Mouse (Mus musculus) bone marrow, adult 2 months (tissue): ENCODE data around the gene Aven. TPM values are rescaled to one million over a fixed set of nuclear protein-coding genes. Genes with fewer than 3 reads are reported as not detected.

Source experiments
- H3K27ac ChIP-seq: fragments of 200-500 bp; 2 replicates; pipeline ENCODE4 v1.5.1; 2012; ENCODE audit warnings: low read depth, mild to moderate bottlenecking, control low read depth, inconsistent platforms, low read length; ENCODE audit not compliant: control insufficient read depth, poor library complexity, insufficient read depth
- H3K4me1 ChIP-seq: fragments of 200-500 bp; 2 replicates; pipeline ENCODE4 v1.6.1; 2011; ENCODE audit warnings: low read length; ENCODE audit not compliant: control insufficient read depth, insufficient read depth
- H3K4me3 ChIP-seq: fragments of 200-500 bp; replicated peaks from 2 replicates; pipeline ENCODE3; 2011; ENCODE audit warnings: mild to moderate bottlenecking, low read depth, low read length, control low read depth; ENCODE audit not compliant: control insufficient read depth
- CTCF ChIP-seq: fragments of 200-500 bp; IDR thresholded peaks from 2 replicates; pipeline ENCODE4 v1.5.1; 2011; ENCODE audit warnings: low read length, control low read depth; ENCODE audit not compliant: control insufficient read depth, insufficient read depth
- POLR2A ChIP-seq: fragments of 200-500 bp; IDR thresholded peaks from 2 replicates; pipeline ENCODE4 v1.6.1; 2011; ENCODE audit warnings: low read depth, mild to moderate bottlenecking, control low read depth, low read length, borderline replicate concordance; ENCODE audit not compliant: control insufficient read depth
- WGBS: fragments of 180-500 bp; shearing (Covaris S2); methylation state at CpG from one replicate; pipeline ENCODE4 v1.1.7; 2018; 5-methylcytosine and 5-hydroxymethylcytosine counted together
- polyA plus RNA-seq: library from polyadenylated mRNA; stranded (reverse); fragments of >200 nt; gene quantifications from 2 replicates; pipeline ENCODE4 v1.2.4, GENCODE M21; 2011; ENCODE audit warnings: low replicate concordance; ENCODE audit not compliant: missing spikeins, insufficient read depth, insufficient read length

Aven gene
- polyA plus RNA-seq, 1 experiment, result 11.1 TPM

GRCm38 (mm10) chr2:112482533-112483333 is 10.0 kb upstream of the Aven start:
- 80% methylated on average over 5 of the region's 5 CpGs for WGBS
- H3K27ac ChIP-seq, result no peak overlapping the region
- H3K4me3 ChIP-seq, result no peak overlapping the region
- no peak for TF ChIP-seq POLR2A
- no peak for TF ChIP-seq CTCF
- H3K4me1 ChIP-seq, result no peaks in the 10 kb centered on the region

DNA sequence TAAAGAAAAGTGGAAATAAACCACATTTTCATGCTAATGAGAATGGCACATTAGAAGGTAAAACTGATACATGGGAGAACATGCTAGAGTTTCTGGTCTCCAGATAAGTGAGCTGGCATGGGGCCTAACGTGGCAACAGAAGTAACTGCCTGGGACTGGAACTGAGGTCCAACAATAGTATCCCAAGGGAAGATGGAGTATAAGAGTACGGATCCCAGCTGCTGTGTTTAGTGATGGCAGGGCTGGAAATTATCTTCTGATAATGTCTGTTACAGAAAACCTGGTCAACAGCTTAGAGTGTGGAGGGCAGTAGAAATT is 9.5 kb upstream of the Aven start:
- TF ChIP-seq POLR2A (no peak), CTCF (no peak)
- 78% methylated on average over 2 of the region's 2 CpGs for WGBS
- Histone ChIP-seq H3K4me1 (no peaks in the 10 kb centered on the region), H3K27ac (no peak overlapping the region), H3K4me3 (no peak overlapping the region)

DNA sequence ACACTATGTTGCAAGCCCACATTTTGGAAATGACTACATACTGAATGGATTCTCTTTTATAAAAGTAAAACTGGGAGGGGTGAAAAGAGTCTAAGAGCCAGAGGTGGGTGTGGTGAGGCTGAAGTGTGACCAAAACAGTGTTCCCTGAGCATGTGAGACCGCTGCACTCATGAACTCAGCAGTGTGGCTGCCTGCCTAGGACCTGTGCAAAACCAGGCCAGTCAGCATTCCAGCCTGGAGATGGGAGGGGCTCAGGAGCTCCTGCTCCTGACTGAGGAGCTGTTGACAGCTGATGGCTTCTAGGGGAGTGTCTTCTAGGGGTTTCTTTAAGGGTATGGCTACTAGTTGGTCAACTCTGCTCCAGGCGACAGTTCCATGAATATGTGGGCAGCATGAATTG is 7.9 kb upstream of the Aven start:
- TF ChIP-seq CTCF (no peak), POLR2A (no peak)
- no peak overlapping the region for H3K4me3 ChIP-seq
- no peaks in the 10 kb centered on the region for H3K4me1 ChIP-seq
- H3K27ac ChIP-seq, result no peak overlapping the region
- 75% methylated on average over 2 of the region's 2 CpGs for WGBS

DNA sequence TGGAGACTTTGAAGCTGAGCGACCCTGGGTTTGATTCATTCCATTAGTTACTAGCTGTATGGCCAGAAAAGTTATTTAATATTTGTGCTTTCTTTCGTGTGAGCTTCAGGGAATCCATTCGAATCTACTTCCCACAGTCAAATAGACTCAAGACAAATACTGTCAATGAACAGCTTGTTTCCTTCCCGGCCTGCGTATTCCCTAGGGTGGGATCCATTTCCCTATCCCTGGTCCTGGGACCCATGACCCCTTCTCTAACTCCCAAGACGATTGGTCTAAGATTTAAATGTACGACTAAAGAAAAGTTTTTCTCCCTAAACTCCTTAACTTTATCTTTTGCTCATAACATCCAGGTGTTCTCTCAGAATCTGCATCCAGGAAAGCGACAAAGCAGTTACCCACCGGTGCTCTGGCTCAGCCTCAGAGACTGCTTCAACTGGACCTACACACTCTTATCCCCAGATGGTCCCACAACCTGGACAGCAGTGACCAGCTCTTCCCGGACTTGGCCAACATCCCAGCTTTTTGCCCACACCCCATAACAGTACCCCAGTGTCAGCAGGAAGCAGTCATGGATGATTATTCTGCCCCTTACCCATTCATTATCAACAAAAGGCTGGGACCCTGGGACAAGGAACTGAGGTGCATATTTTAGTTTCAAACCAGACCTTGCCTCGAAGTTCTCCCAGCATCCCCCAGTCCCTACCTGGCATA is 2.1 kb upstream of the Aven start:
- Histone ChIP-seq H3K4me1 (no peaks in the 10 kb centered on the region; the same call in 1 of the 2 replicates), H3K27ac (no peak overlapping the region), H3K4me3 (no peak overlapping the region)
- WGBS, result 85% methylated on average over 11 of the region's 11 CpGs
- no peak for TF ChIP-seq CTCF
- no peak for TF ChIP-seq POLR2A

DNA sequence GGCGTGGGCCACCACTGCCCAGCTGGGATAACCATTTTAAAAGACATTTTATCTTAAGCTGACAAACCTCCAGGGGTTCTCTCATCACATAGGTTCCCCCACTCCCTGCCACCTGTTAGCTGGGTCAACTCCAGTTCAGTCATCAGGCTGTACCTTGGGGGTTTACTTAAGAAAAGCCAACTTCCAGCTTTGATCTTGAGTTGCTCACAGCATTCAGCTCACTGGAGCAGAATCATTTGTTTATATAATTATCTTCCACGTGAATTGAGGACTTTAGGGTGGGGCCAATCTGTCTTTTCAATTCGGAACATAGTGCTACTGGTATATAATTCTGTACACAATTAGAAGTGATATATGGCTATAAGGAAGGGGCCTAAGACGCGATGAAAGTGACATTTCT is 1.1 kb upstream of the Aven start:
- WGBS, result 70% methylated on average over 5 of the region's 5 CpGs
- Histone ChIP-seq H3K4me3 (no peak overlapping the region), H3K27ac (no peak overlapping the region), H3K4me1 (no peaks in the 10 kb centered on the region; the same call in 1 of the 2 replicates)
- TF ChIP-seq POLR2A, result no peak
- no peak for TF ChIP-seq CTCF

GRCm38 (mm10) chr2:112492431-112492855 is 321 bp upstream of the Aven start:
- no peaks in the 10 kb centered on the region; the same call in 1 of the 2 replicates for H3K4me1 ChIP-seq
- TF ChIP-seq POLR2A, result no peak
- TF ChIP-seq CTCF, result no peak
- WGBS, result 8% methylated on average over 9 of the region's 9 CpGs
- peak overlapping the region; percentile 46 for H3K4me3 ChIP-seq
- H3K27ac ChIP-seq, result peak overlapping the region; percentile 94; the same call in 1 of the 2 replicates

DNA sequence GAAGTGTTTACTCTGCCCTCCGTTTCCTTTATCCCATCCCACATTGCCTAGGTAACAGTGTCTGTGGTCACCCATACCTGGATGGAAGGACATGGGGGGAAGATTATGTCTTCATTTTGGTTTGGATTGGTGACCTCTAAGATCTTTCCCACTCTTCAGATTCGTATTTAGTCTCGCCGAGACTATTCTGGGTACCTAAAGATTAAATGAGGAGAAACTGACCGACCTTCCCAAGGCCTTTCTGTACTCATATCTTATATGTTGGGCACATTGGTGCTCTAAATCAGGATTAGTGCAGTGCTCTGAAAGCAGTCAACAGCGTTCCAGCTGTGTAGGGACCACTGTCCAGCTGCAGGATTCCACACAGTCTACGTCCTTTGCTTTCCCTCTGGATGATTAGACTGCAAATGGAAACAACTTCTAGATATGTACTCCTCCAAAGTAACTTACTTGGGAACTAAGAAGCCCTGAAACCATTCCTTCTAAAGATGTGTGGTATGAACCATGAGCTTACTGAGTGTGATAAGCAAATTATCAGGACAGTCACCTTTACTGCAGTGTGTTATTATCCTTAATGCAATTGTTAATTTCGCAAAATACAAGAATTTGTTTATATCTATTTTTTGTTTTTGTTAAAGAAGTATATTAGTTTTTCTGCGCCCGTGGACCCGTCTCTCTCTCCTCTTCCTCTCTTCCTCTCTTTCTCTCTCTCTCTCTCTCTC is 936 bp downstream of the Aven start:
- 33% methylated on average over 11 of the region's 11 CpGs for WGBS
- Histone ChIP-seq H3K27ac (no peak overlapping the region; the same call in 1 of the 2 replicates), H3K4me1 (no peaks in the 10 kb centered on the region; the same call in 1 of the 2 replicates), H3K4me3 (peak overlapping the region; percentile 46)
- no peak for TF ChIP-seq CTCF
- no peak for TF ChIP-seq POLR2A

DNA sequence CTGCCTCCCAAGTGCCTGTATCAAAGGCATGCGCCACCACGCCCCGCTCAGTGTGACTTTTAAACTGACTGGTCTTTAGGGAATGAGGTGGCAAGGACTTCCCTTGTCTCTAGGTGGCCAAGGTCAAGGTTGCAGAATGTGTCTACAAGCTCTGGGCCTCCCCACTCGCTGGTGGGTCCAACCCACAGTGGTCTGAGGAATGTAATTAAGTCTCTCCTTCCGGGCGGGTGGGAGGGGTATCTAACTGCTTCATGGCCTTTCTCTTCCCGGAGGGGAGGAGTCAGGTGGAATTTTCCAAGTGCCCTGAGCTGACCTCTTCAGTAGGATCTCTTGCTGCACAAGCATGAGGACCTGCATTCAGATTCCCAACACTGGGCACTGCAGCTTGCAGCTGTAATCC is 5.1 kb downstream of the Aven start:
- no peak for TF ChIP-seq CTCF
- TF ChIP-seq POLR2A, result no peak
- no peak overlapping the region for H3K4me3 ChIP-seq
- WGBS, result 90% methylated on average over 7 of the region's 7 CpGs
- no peaks in the 10 kb centered on the region; the same call in 1 of the 2 replicates for H3K4me1 ChIP-seq
- no peak overlapping the region for H3K27ac ChIP-seq
